Mouse (Mus musculus): Measurements from ENCODE around the gene Zcchc13. TPM values are rescaled to one million over a fixed set of nuclear protein-coding genes. Genes with fewer than 3 reads are reported as not detected.
"Not testable (repeated sequence)": the region's sequence is repeated elsewhere in the genome, so short reads cannot be mapped to it uniquely, and the experiment has no call there.

Gene Zcchc13
- polyA plus RNA-seq, 1 experiment from 2014 or later, result not detected

DNA sequence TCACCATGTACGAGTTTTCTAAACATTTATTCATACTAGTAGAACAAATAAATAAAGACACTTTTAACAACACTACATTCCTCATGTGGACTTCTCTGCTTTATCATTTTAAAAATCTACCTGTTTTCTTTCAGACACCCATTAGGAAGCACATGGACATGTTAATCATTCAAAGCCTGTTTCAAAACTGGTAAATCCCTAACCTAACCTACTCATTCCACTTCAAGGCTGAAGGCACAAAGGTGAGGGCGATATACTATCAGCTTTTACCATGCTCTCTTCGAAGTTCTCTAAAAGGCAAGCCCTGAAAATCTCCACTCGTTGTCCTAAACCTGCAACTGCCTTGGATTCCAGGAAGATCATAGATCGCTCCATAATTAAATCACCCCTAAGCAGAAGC is 8.2 kb downstream of the Zcchc13 start:
- H3K4me1 ChIP-seq (replicated peaks), result no peaks in the 10 kb centered on the region
- H3K9me3 ChIP-seq (replicated peaks), result no peaks in the 10 kb centered on the region
- H3K9ac ChIP-seq, result no peak overlapping the region
- H3K36me3 ChIP-seq, result no peaks in the 10 kb centered on the region
- 75% methylated on average over 5 of the region's 5 CpGs for WGBS
- ATAC-seq (replicated peaks; ENCODE audit: insufficient number of reproducible peaks, insufficient read depth, low FRiP score, low read depth), result no peak
- H3K27me3 ChIP-seq, result peaks cover 10% of the 10 kb centered on the region
- no peak overlapping the region for H3K27ac ChIP-seq
- no peak overlapping the region for H3K4me3 ChIP-seq
- no peak overlapping the region for H3K4me2 ChIP-seq

DNA sequence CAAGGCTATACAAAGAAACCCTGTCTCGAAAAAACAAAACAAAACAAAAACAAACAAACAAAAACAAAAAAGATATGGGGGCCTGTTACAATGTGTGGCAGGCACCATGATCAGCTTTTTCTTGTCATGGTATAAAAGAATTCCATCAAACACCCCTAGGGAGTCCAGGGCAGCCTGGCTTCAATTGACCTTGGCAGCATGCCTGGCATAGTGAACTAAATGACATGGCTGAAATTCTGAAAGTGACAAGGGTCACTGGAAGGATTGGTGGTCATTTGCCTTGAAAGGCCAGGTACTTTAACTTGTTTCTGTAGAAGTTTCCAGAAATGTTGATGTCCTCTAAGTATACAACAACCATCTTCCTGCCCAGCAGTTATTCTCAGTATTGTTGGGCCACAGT is 13.9 kb downstream of the Zcchc13 start:
- H3K4me1 ChIP-seq (replicated peaks), result no peaks in the 10 kb centered on the region
- ATAC-seq (replicated peaks; ENCODE audit: insufficient number of reproducible peaks, insufficient read depth, low FRiP score, low read depth), result no peak
- no peaks in the 10 kb centered on the region for H3K9me3 ChIP-seq (replicated peaks)
- H3K27ac ChIP-seq, result no peak overlapping the region
- H3K27me3 ChIP-seq, result peaks cover 22% of the 10 kb centered on the region
- H3K9ac ChIP-seq, result no peak overlapping the region
- H3K4me3 ChIP-seq, result no peak overlapping the region
- H3K4me2 ChIP-seq, result no peak overlapping the region
- H3K36me3 ChIP-seq, result no peaks in the 10 kb centered on the region
- WGBS, result 65% methylated on average over 1 of the region's 1 CpGs

DNA sequence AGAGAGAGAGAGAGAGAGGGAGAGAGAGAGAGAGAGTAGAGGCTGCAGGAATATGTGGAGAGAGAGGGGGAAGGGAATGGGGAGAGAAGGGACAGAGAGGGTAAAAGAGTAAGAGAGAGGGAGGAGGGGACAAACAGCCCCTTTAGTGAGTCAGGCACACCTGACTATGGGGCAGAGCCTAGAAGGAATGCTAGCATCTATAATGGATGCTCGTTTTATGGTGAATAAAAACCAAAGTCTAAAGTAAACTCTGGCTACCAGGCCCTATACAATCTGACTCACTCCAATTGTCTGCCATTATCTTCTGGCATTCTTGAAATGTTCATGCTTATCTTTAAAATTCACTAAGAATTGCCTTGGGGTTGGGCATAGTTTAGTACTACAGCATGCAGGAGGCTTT is 21.7 kb downstream of the Zcchc13 start:
- Histone ChIP-seq H3K27me3 (peaks cover 18% of the 10 kb centered on the region), H3K4me2 (no peak overlapping the region), H3K27ac (no peak overlapping the region), H3K36me3 (no peaks in the 10 kb centered on the region), H3K9ac (no peak overlapping the region), H3K4me1 (replicated peaks) (no peaks in the 10 kb centered on the region), H3K9me3 (replicated peaks) (no peaks in the 10 kb centered on the region), H3K4me3 (no peak overlapping the region)
- 38% methylated on average over 1 of the region's 1 CpGs for WGBS
- no peak for ATAC-seq (replicated peaks; ENCODE audit: insufficient number of reproducible peaks, insufficient read depth, low FRiP score, low read depth)

DNA sequence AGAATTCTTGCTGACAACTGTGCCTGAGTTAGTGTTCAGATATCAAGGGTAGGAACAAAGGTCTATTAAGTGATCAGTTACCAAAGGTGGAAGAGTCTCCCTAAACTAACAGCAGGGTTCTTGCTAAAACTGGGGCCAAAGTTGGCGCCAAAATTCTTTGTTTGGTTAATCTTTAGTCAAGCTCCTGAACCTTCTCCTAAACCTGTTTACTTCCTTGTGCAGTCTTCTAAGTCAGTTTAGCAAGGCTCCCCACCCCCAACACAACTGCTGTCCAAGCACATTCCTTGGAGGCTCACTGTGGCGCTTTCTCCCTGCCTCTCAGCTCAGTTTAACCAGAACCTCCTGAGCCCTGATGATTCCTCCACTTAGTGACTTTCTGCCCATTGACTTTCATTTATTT is 22.6 kb downstream of the Zcchc13 start:
- Histone ChIP-seq H3K9ac (no peak overlapping the region), H3K9me3 (replicated peaks) (no peaks in the 10 kb centered on the region), H3K27ac (no peak overlapping the region), H3K4me3 (no peak overlapping the region), H3K27me3 (peaks cover 18% of the 10 kb centered on the region), H3K4me1 (replicated peaks) (no peaks in the 10 kb centered on the region), H3K36me3 (no peaks in the 10 kb centered on the region), H3K4me2 (no peak overlapping the region)
- ATAC-seq (replicated peaks; ENCODE audit: insufficient number of reproducible peaks, insufficient read depth, low FRiP score, low read depth), result no peak
- WGBS, result 39% methylated on average over 2 of the region's 2 CpGs

- Histone ChIP-seq H3K27me3 (peaks cover 27% of the 10 kb centered on the region), H3K36me3 (no peaks in the 10 kb centered on the region), H3K9ac (no peak overlapping the region), H3K9me3 (replicated peaks) (no peaks in the 10 kb centered on the region; the same call in 1 of the 2 replicates), H3K4me2 (no peak overlapping the region), H3K27ac (no peak overlapping the region), H3K4me3 (no peak overlapping the region), H3K4me1 (replicated peaks) (no peaks in the 10 kb centered on the region)
- WGBS, result 69% methylated on average over 4 of the region's 4 CpGs
- ATAC-seq (replicated peaks; ENCODE audit: insufficient number of reproducible peaks, insufficient read depth, low FRiP score, low read depth), result no peak
Measured at GRCm38 (mm10) chrX:103658985-103659384, 28.6 kb downstream of the Zcchc13 start.

DNA sequence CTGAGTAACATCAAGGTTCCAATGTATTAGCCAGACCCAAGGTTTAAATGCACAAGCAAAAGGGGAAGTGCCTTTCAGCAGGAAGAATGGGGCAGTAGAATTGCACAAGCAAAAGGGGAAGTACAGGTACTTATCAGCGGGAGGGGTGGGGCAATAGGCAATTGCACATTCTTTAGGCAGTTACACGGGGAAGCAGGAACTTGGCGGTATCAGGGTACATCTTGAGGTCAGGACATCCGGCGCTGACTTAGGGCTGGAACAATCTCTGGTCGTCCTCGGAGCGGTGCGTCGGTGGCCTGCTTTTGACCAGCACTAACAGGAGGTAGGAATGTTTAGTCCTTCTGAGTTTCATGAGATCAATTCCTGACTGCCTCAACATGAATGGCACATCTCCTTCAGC is 34.1 kb downstream of the Zcchc13 start:
- not testable (repeated sequence) for ATAC-seq (replicated peaks; ENCODE audit: insufficient number of reproducible peaks, insufficient read depth, low FRiP score, low read depth); H3K4me1 ChIP-seq (replicated peaks); H3K4me2 ChIP-seq; H3K4me3 ChIP-seq; H3K36me3 ChIP-seq; H3K27ac ChIP-seq; H3K9me3 ChIP-seq (replicated peaks); H3K9ac ChIP-seq
- WGBS, result 68% methylated on average over 10 of the region's 10 CpGs
- peaks cover 23% of the 10 kb centered on the region for H3K27me3 ChIP-seq

DNA sequence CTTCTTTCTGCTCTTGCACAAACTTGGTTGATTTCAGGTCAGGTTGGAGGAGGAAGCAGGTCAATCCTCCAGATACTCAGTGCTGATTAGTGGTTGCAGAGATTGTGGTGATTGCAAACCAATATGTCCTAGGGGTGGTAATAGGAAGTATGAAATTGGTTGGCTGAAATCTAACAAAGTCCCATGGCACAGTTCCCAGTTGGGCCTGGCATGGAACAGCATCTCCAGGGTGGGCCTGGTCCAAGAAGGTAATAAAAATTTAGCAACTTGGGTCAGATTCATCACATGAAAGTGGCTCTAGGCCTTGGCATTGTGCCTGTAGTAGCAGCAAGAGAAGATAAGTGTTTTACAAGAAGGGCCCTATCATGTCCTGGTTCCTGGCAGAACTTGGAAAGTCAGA is 39.9 kb downstream of the Zcchc13 start:
- H3K27ac ChIP-seq, result no peak overlapping the region
- H3K4me2 ChIP-seq, result no peak overlapping the region
- H3K9me3 ChIP-seq (replicated peaks), result no peaks in the 10 kb centered on the region
- H3K9ac ChIP-seq, result no peak overlapping the region
- no peak for ATAC-seq (replicated peaks; ENCODE audit: insufficient number of reproducible peaks, insufficient read depth, low FRiP score, low read depth)
- no peaks in the 10 kb centered on the region for H3K4me1 ChIP-seq (replicated peaks)
- no peak overlapping the region for H3K4me3 ChIP-seq
- H3K36me3 ChIP-seq, result no peaks in the 10 kb centered on the region
- H3K27me3 ChIP-seq, result peaks cover 17% of the 10 kb centered on the region

- no peak overlapping the region for H3K9ac ChIP-seq
- no peak overlapping the region for H3K4me2 ChIP-seq
- no peak overlapping the region for H3K27ac ChIP-seq
- H3K4me1 ChIP-seq (replicated peaks), result no peaks in the 10 kb centered on the region
- ATAC-seq (replicated peaks; ENCODE audit: insufficient number of reproducible peaks, insufficient read depth, low FRiP score, low read depth), result no peak
- H3K27me3 ChIP-seq, result peaks cover 34% of the 10 kb centered on the region
- no peaks in the 10 kb centered on the region for H3K9me3 ChIP-seq (replicated peaks)
- H3K4me3 ChIP-seq, result no peak overlapping the region
- WGBS, result 68% methylated on average over 3 of the region's 3 CpGs
- no peaks in the 10 kb centered on the region for H3K36me3 ChIP-seq
Measured at GRCm38 (mm10) chrX:103673761-103674160, 43.4 kb downstream of the Zcchc13 start.

GRCm38 (mm10) chrX:103674674-103675073 is 44.3 kb downstream of the Zcchc13 start:
- Histone ChIP-seq H3K4me2 (no peak overlapping the region), H3K9ac (no peak overlapping the region), H3K4me3 (no peak overlapping the region), H3K4me1 (replicated peaks) (no peaks in the 10 kb centered on the region), H3K27ac (no peak overlapping the region), H3K9me3 (replicated peaks) (no peaks in the 10 kb centered on the region), H3K36me3 (no peaks in the 10 kb centered on the region), H3K27me3 (peaks cover 41% of the 10 kb centered on the region)
- WGBS, result 20% methylated on average over 2 of the region's 2 CpGs
- no peak for ATAC-seq (replicated peaks; ENCODE audit: insufficient number of reproducible peaks, insufficient read depth, low FRiP score, low read depth)

Other genes with a start within 250 kb of the Zcchc13 start
- gene Tsx, start 216.1 kb upstream of the Zcchc13 start, polyA plus RNA-seq (2015; fragmentation: Nextera tagmentation; extraction: Ambion mirVana), result 0.26 TPM in 1 of 2 replicates, not detected in the other
- gene Gm26992, start 208.6 kb upstream of the Zcchc13 start, polyA plus RNA-seq (2015; fragmentation: Nextera tagmentation; extraction: Ambion mirVana), result not detected in 2 replicates
- 19.7 and 22.1 TPM in 2 replicates for gene Slc16a2, start 191.4 kb downstream of the Zcchc13 start, polyA plus RNA-seq (2015; fragmentation: Nextera tagmentation; extraction: Ambion mirVana)

Data from heart, embryonic 15.5 days (tissue).